Mouse (Mus musculus): ENCODE measurements at regions not wholly inside any gene's neighbourhood (a gene's known extent, or its start where the extent isn't known, plus 50 kb on each side); places are given as distances from the start of the nearest gene placed in this dataset.
A peak's percentile ranks its signal among the peaks of the same experiment; 100 is the strongest.

- WGBS: 93% methylated on average over 10 of the region's 10 CpGs
- Histone ChIP-seq H3K27me3 (peaks cover 15% of the 10 kb centered on the region; the same call in 1 of the 2 replicates), H3K4me1 (peaks cover 8% of the 10 kb centered on the region), H3K4me2 (replicated peaks) (no peak overlapping the region), H3K4me3 (no peak overlapping the region), H3K36me3 (no peaks in the 10 kb centered on the region), H3K9ac (replicated peaks) (no peak overlapping the region), H3K27ac (replicated peaks) (no peak overlapping the region), H3K9me3 (no peaks in the 10 kb centered on the region)
- ATAC-seq (ENCODE audit: low FRiP score, low read depth): no peak
Observed at GRCm38 (mm10) chr3:8751356-8751755, 858.5 kb downstream of the Zfp704 start.

GRCm38 (mm10) chr3:8750858-8751257 is 859.0 kb downstream of the Zfp704 start:
- Histone ChIP-seq H3K27ac (replicated peaks) (no peak overlapping the region), H3K36me3 (no peaks in the 10 kb centered on the region), H3K4me2 (replicated peaks) (no peak overlapping the region), H3K27me3 (peaks cover 15% of the 10 kb centered on the region; the same call in 1 of the 2 replicates), H3K9me3 (no peaks in the 10 kb centered on the region), H3K4me1 (peaks cover 8% of the 10 kb centered on the region), H3K9ac (replicated peaks) (no peak overlapping the region), H3K4me3 (no peak overlapping the region)
- WGBS: 84% methylated on average over 4 of the region's 4 CpGs
- no peak for ATAC-seq (ENCODE audit: low FRiP score, low read depth)

- no peak for ATAC-seq (ENCODE audit: low FRiP score, low read depth)
- Histone ChIP-seq H3K27me3 (peaks cover 15% of the 10 kb centered on the region; the same call in 1 of the 2 replicates), H3K36me3 (no peaks in the 10 kb centered on the region), H3K4me2 (replicated peaks) (no peak overlapping the region), H3K9ac (replicated peaks) (no peak overlapping the region), H3K4me1 (peaks cover 8% of the 10 kb centered on the region), H3K9me3 (no peaks in the 10 kb centered on the region), H3K27ac (replicated peaks) (no peak overlapping the region), H3K4me3 (no peak overlapping the region)
- 92% methylated on average over 11 of the region's 11 CpGs for WGBS
Observed at GRCm38 (mm10) chr3:8750162-8750561, 859.7 kb downstream of the Zfp704 start.

GRCm38 (mm10) chr3:8747201-8747600 is 862.7 kb downstream of the Zfp704 start:
- Histone ChIP-seq H3K9me3 (no peaks in the 10 kb centered on the region), H3K4me3 (no peak overlapping the region), H3K27ac (replicated peaks) (no peak overlapping the region), H3K4me2 (replicated peaks) (no peak overlapping the region), H3K4me1 (no peaks in the 10 kb centered on the region), H3K36me3 (no peaks in the 10 kb centered on the region), H3K27me3 (0 out of 2 replicates have a peak, but pooled peaks cover 2% of the 10 kb centered on the region), H3K9ac (replicated peaks) (no peak overlapping the region)
- ATAC-seq (ENCODE audit: low FRiP score, low read depth): no peak
- 91% methylated on average over 4 of the region's 4 CpGs for WGBS

GRCm38 (mm10) chr3:8746677-8747076 is 863.2 kb downstream of the Zfp704 start:
- Histone ChIP-seq H3K9ac (replicated peaks) (no peak overlapping the region), H3K36me3 (no peaks in the 10 kb centered on the region), H3K4me3 (no peak overlapping the region), H3K27ac (replicated peaks) (no peak overlapping the region), H3K4me1 (no peaks in the 10 kb centered on the region), H3K27me3 (no peaks in the 10 kb centered on the region), H3K4me2 (replicated peaks) (no peak overlapping the region), H3K9me3 (no peaks in the 10 kb centered on the region)
- no peak for ATAC-seq (ENCODE audit: low FRiP score, low read depth)
- 96% methylated on average over 3 of the region's 3 CpGs for WGBS

GRCm38 (mm10) chr3:8746037-8746436 is 863.8 kb downstream of the Zfp704 start:
- H3K27me3 ChIP-seq: no peaks in the 10 kb centered on the region
- H3K9me3 ChIP-seq: no peaks in the 10 kb centered on the region
- H3K36me3 ChIP-seq: no peaks in the 10 kb centered on the region
- no peak for ATAC-seq (ENCODE audit: low FRiP score, low read depth)
- no peak overlapping the region for H3K4me3 ChIP-seq
- H3K4me1 ChIP-seq: no peaks in the 10 kb centered on the region
- no peak overlapping the region for H3K27ac ChIP-seq (replicated peaks)
- H3K9ac ChIP-seq (replicated peaks): no peak overlapping the region
- no peak overlapping the region for H3K4me2 ChIP-seq (replicated peaks)
- 85% methylated on average over 1 of the region's 1 CpGs for WGBS

- no peak for ATAC-seq (ENCODE audit: low FRiP score, low read depth)
- no peak overlapping the region for H3K4me2 ChIP-seq (replicated peaks)
- no peaks in the 10 kb centered on the region for H3K27me3 ChIP-seq
- no peaks in the 10 kb centered on the region for H3K9me3 ChIP-seq
- H3K4me3 ChIP-seq: no peak overlapping the region
- no peak overlapping the region for H3K9ac ChIP-seq (replicated peaks)
- WGBS: 78% methylated on average over 6 of the region's 6 CpGs
- no peak overlapping the region for H3K27ac ChIP-seq (replicated peaks)
- H3K4me1 ChIP-seq: no peaks in the 10 kb centered on the region
- H3K36me3 ChIP-seq: no peaks in the 10 kb centered on the region
Observed at GRCm38 (mm10) chr3:8744857-8745256, 865.0 kb downstream of the Zfp704 start.

GRCm38 (mm10) chr3:8743650-8744049 is 866.2 kb downstream of the Zfp704 start:
- 84% methylated on average over 7 of the region's 7 CpGs for WGBS
- ATAC-seq (ENCODE audit: low FRiP score, low read depth): no peak
- H3K4me2 ChIP-seq (replicated peaks): no peak overlapping the region

GRCm38 (mm10) chr3:8741266-8742023 is 868.4 kb downstream of the Zfp704 start:
- H3K36me3 ChIP-seq: no peaks in the 10 kb centered on the region

More at GRCm38 (mm10) chr3:8743650-8744049, 866.2 kb downstream of the Zfp704 start:
- Histone ChIP-seq H3K4me3 (no peak overlapping the region), H3K9ac (replicated peaks) (no peak overlapping the region), H3K36me3 (no peaks in the 10 kb centered on the region), H3K4me1 (no peaks in the 10 kb centered on the region), H3K9me3 (no peaks in the 10 kb centered on the region), H3K27ac (replicated peaks) (no peak overlapping the region), H3K27me3 (no peaks in the 10 kb centered on the region)

GRCm38 (mm10) chr3:8740710-8741109 is 869.2 kb downstream of the Zfp704 start:
- Histone ChIP-seq H3K4me2 (replicated peaks) (no peak overlapping the region), H3K4me3 (no peak overlapping the region), H3K9me3 (no peaks in the 10 kb centered on the region), H3K36me3 (no peaks in the 10 kb centered on the region), H3K27me3 (no peaks in the 10 kb centered on the region), H3K27ac (replicated peaks) (no peak overlapping the region), H3K4me1 (peaks cover 9% of the 10 kb centered on the region), H3K9ac (replicated peaks) (no peak overlapping the region)
- no peak for ATAC-seq (ENCODE audit: low FRiP score, low read depth)
- 71% methylated on average over 5 of the region's 5 CpGs for WGBS

More at GRCm38 (mm10) chr3:8741266-8742023, 868.4 kb downstream of the Zfp704 start:
- no peak overlapping the region for H3K4me3 ChIP-seq
- H3K9me3 ChIP-seq: no peaks in the 10 kb centered on the region
- H3K4me1 ChIP-seq: peaks cover 3% of the 10 kb centered on the region; the same call in 1 of the 2 replicates
- no peak for ATAC-seq (ENCODE audit: low FRiP score, low read depth)
- H3K27me3 ChIP-seq: no peaks in the 10 kb centered on the region
- H3K9ac ChIP-seq (replicated peaks): no peak overlapping the region
- WGBS: 89% methylated on average over 8 of the region's 8 CpGs
- H3K27ac ChIP-seq (replicated peaks): no peak overlapping the region
- H3K4me2 ChIP-seq (replicated peaks): no peak overlapping the region

- WGBS: 91% methylated on average over 14 of the region's 14 CpGs
- ATAC-seq (ENCODE audit: low FRiP score, low read depth): no peak
Observed at GRCm38 (mm10) chr3:8739299-8739698, 870.6 kb downstream of the Zfp704 start.

GRCm38 (mm10) chr3:8736239-8736953 is 873.5 kb downstream of the Zfp704 start:
- H3K4me3 ChIP-seq: no peak overlapping the region
- H3K27me3 ChIP-seq: peaks cover 3% of the 10 kb centered on the region; the same call in 1 of the 2 replicates
- H3K4me2 ChIP-seq (replicated peaks): no peak overlapping the region
- no peaks in the 10 kb centered on the region for H3K9me3 ChIP-seq
- 47% methylated on average over 10 of the region's 10 CpGs for WGBS
- no peak overlapping the region for H3K27ac ChIP-seq (replicated peaks)
- peaks cover 9% of the 10 kb centered on the region for H3K4me1 ChIP-seq
- no peaks in the 10 kb centered on the region for H3K36me3 ChIP-seq
- no peak overlapping the region for H3K9ac ChIP-seq (replicated peaks)
- peak; percentile 55; the same call in 1 of the 2 replicates for ATAC-seq (ENCODE audit: low FRiP score, low read depth)

More at GRCm38 (mm10) chr3:8739299-8739698, 870.6 kb downstream of the Zfp704 start:
- Histone ChIP-seq H3K9ac (replicated peaks) (no peak overlapping the region), H3K4me2 (replicated peaks) (no peak overlapping the region), H3K27ac (replicated peaks) (no peak overlapping the region), H3K36me3 (no peaks in the 10 kb centered on the region), H3K4me1 (peaks cover 9% of the 10 kb centered on the region), H3K9me3 (no peaks in the 10 kb centered on the region), H3K27me3 (no peaks in the 10 kb centered on the region), H3K4me3 (no peak overlapping the region)

Data from midbrain, embryonic 12.5 days (tissue).